Mouse (Mus musculus) lung, embryonic 15.5 days (tissue): ENCODE measurements around the gene Wdr95. TPM values are rescaled to one million over a fixed set of nuclear protein-coding genes. Genes with fewer than 3 reads are reported as not detected.
A peak's percentile ranks its signal among the peaks of the same experiment; 100 is the strongest.

Experiments
- ATAC-seq: fragments of 200-750 bp; cut with Nextera tagmentation; 2 replicates; pipeline ENCODE4 v1.8.0; 2017; ENCODE audit warnings: moderate number of reproducible peaks, borderline replicate concordance; ENCODE audit not compliant: low FRiP score, low TSS enrichment; ENCODE audit errors: extremely low read depth
- H3K27ac ChIP-seq: fragments of 300-500 bp; sonication (generic); 2 replicates; pipeline ENCODE4 v1.5.1; 2015; ENCODE audit warnings: moderate library complexity, mild to moderate bottlenecking, inconsistent platforms
- H3K27me3 ChIP-seq: fragments of 300-500 bp; sonication (generic); 2 replicates; pipeline ENCODE4 v1.6.1; 2015; ENCODE audit warnings: inconsistent platforms
- H3K36me3 ChIP-seq: fragments of 300-500 bp; sonication (generic); 2 replicates; pipeline ENCODE4 v1.6.1; 2015; ENCODE audit warnings: inconsistent platforms
- H3K4me1 ChIP-seq: fragments of 300-500 bp; sonication (generic); 2 replicates; pipeline ENCODE4 v1.6.1; 2015; ENCODE audit warnings: inconsistent platforms
- H3K4me2 ChIP-seq: fragments of 300-500 bp; sonication (generic); 2 replicates; pipeline ENCODE4 v1.6.1; 2015; ENCODE audit warnings: inconsistent platforms, mild to moderate bottlenecking, moderate library complexity
- H3K4me3 ChIP-seq: fragments of 300-500 bp; sonication (generic); 2 replicates; pipeline ENCODE4 v1.5.1; 2015; ENCODE audit warnings: mild to moderate bottlenecking, inconsistent platforms
- H3K9ac ChIP-seq: fragments of 300-500 bp; sonication (generic); 2 replicates; pipeline ENCODE4 v1.6.1; 2015; ENCODE audit warnings: inconsistent platforms
- H3K9me3 ChIP-seq: fragments of 300-500 bp; sonication (generic); 2 replicates; pipeline ENCODE4 v1.6.1; 2016; ENCODE audit warnings: inconsistent platforms
- WGBS: fragments of 180-500 bp; shearing (Covaris S2); methylation state at CpG from one replicate; pipeline ENCODE4 v1.1.7; 2015; 5-methylcytosine and 5-hydroxymethylcytosine counted together
- polyA plus RNA-seq: library from polyadenylated mRNA; unstranded; fragments of >200 nt; fragmentation: Nextera tagmentation; extraction: Ambion mirVana; gene quantifications from 2 replicates; pipeline ENCODE4 v1.2.1, GENCODE M21; 2015

Wdr95 gene
- polyA plus RNA-seq, 1 experiment from 2014 or later = 0.26 TPM

- Histone ChIP-seq H3K36me3 (no peaks in the 10 kb centered on the region), H3K27ac (no peak overlapping the region), H3K9ac (no peak overlapping the region), H3K4me1 (no peaks in the 10 kb centered on the region), H3K4me3 (no peak overlapping the region), H3K27me3 (no peaks in the 10 kb centered on the region), H3K9me3 (no peaks in the 10 kb centered on the region), H3K4me2 (no peak overlapping the region)
- ATAC-seq = no peak
- WGBS = 34% methylated on average over 9 of the region's 9 CpGs
Measured at GRCm38 (mm10) chr5:149552742-149553141, 24.3 kb downstream of the Wdr95 start.

- H3K9ac ChIP-seq = no peak overlapping the region
- no peaks in the 10 kb centered on the region for H3K9me3 ChIP-seq
- ATAC-seq = no peak
- no peaks in the 10 kb centered on the region for H3K4me1 ChIP-seq
- no peaks in the 10 kb centered on the region for H3K27me3 ChIP-seq
- H3K4me2 ChIP-seq = no peak overlapping the region
- H3K4me3 ChIP-seq = no peak overlapping the region
- WGBS = 87% methylated on average over 11 of the region's 11 CpGs
- no peak overlapping the region for H3K27ac ChIP-seq
- H3K36me3 ChIP-seq = no peaks in the 10 kb centered on the region
Measured at GRCm38 (mm10) chr5:149553373-149553772, 24.9 kb downstream of the Wdr95 start.

GRCm38 (mm10) chr5:149554397-149554796, 25.9 kb downstream of the Wdr95 start:
- Histone ChIP-seq H3K27me3 (no peaks in the 10 kb centered on the region), H3K9me3 (no peaks in the 10 kb centered on the region), H3K9ac (no peak overlapping the region), H3K4me3 (no peak overlapping the region), H3K27ac (no peak overlapping the region), H3K4me2 (no peak overlapping the region), H3K36me3 (no peaks in the 10 kb centered on the region), H3K4me1 (no peaks in the 10 kb centered on the region)
- no peak for ATAC-seq
- 84% methylated on average over 8 of the region's 8 CpGs for WGBS

GRCm38 (mm10) chr5:149560903-149561588, 32.6 kb downstream of the Wdr95 start:
- no peak overlapping the region for H3K4me2 ChIP-seq
- H3K4me1 ChIP-seq = no peaks in the 10 kb centered on the region
- H3K9ac ChIP-seq = no peak overlapping the region
- no peak overlapping the region for H3K4me3 ChIP-seq
- no peaks in the 10 kb centered on the region for H3K9me3 ChIP-seq
- H3K27ac ChIP-seq = no peak overlapping the region
- no peaks in the 10 kb centered on the region for H3K36me3 ChIP-seq
- no peak for ATAC-seq
- WGBS = 42% methylated on average over 11 of the region's 11 CpGs
- no peaks in the 10 kb centered on the region for H3K27me3 ChIP-seq

- H3K4me2 ChIP-seq = no peak overlapping the region
- 59% methylated on average over 11 of the region's 11 CpGs for WGBS
Measured at GRCm38 (mm10) chr5:149566026-149566425, 37.5 kb downstream of the Wdr95 start.

GRCm38 (mm10) chr5:149566957-149567356, 38.5 kb downstream of the Wdr95 start:
- no peak for ATAC-seq
- H3K36me3 ChIP-seq = no peaks in the 10 kb centered on the region
- 67% methylated on average over 5 of the region's 5 CpGs for WGBS
- H3K4me1 ChIP-seq = peaks cover 7% of the 10 kb centered on the region; the same call in 1 of the 2 replicates
- H3K9me3 ChIP-seq = no peaks in the 10 kb centered on the region
- H3K27me3 ChIP-seq = no peaks in the 10 kb centered on the region
- no peak overlapping the region for H3K27ac ChIP-seq
- H3K4me3 ChIP-seq = no peak overlapping the region
- no peak overlapping the region for H3K4me2 ChIP-seq
- H3K9ac ChIP-seq = no peak overlapping the region

More at GRCm38 (mm10) chr5:149566026-149566425, 37.5 kb downstream of the Wdr95 start:
- Histone ChIP-seq H3K9ac (no peak overlapping the region), H3K4me3 (no peak overlapping the region), H3K9me3 (no peaks in the 10 kb centered on the region), H3K27me3 (no peaks in the 10 kb centered on the region), H3K36me3 (no peaks in the 10 kb centered on the region), H3K4me1 (peaks cover 7% of the 10 kb centered on the region; the same call in 1 of the 2 replicates), H3K27ac (no peak overlapping the region)
- ATAC-seq = no peak

GRCm38 (mm10) chr5:149568993-149569392, 40.5 kb downstream of the Wdr95 start:
- Histone ChIP-seq H3K4me2 (no peak overlapping the region; the same call in 1 of the 2 replicates), H3K4me3 (no peak overlapping the region), H3K27me3 (no peaks in the 10 kb centered on the region), H3K9me3 (no peaks in the 10 kb centered on the region), H3K9ac (no peak overlapping the region), H3K36me3 (no peaks in the 10 kb centered on the region), H3K27ac (no peak overlapping the region), H3K4me1 (peaks cover 7% of the 10 kb centered on the region; the same call in 1 of the 2 replicates)
- ATAC-seq = peak; percentile 50; the same call in 1 of the 2 replicates
- WGBS = 48% methylated on average over 13 of the region's 13 CpGs

- H3K27me3 ChIP-seq = no peaks in the 10 kb centered on the region
- no peaks in the 10 kb centered on the region for H3K9me3 ChIP-seq
- no peak overlapping the region for H3K4me3 ChIP-seq
- H3K9ac ChIP-seq = no peak overlapping the region
- ATAC-seq = no peak
- no peaks in the 10 kb centered on the region for H3K36me3 ChIP-seq
- no peaks in the 10 kb centered on the region for H3K4me1 ChIP-seq
- H3K4me2 ChIP-seq = no peak overlapping the region
- H3K27ac ChIP-seq = no peak overlapping the region
- WGBS = 31% methylated on average over 10 of the region's 10 CpGs
Measured at GRCm38 (mm10) chr5:149576977-149577376, 48.5 kb downstream of the Wdr95 start.

GRCm38 (mm10) chr5:149577449-149577848, 49.0 kb downstream of the Wdr95 start:
- Histone ChIP-seq H3K27me3 (no peaks in the 10 kb centered on the region), H3K4me3 (no peak overlapping the region), H3K9ac (no peak overlapping the region), H3K9me3 (no peaks in the 10 kb centered on the region), H3K4me1 (no peaks in the 10 kb centered on the region), H3K36me3 (no peaks in the 10 kb centered on the region), H3K27ac (no peak overlapping the region), H3K4me2 (no peak overlapping the region)
- WGBS = 34% methylated on average over 10 of the region's 10 CpGs
- no peak for ATAC-seq

GRCm38 (mm10) chr5:149582642-149583262, 54.3 kb downstream of the Wdr95 start:
- Histone ChIP-seq H3K4me2 (no peak overlapping the region), H3K27ac (no peak overlapping the region), H3K4me3 (no peak overlapping the region), H3K27me3 (no peaks in the 10 kb centered on the region), H3K36me3 (no peaks in the 10 kb centered on the region), H3K9ac (no peak overlapping the region), H3K4me1 (peaks cover 3% of the 10 kb centered on the region; the same call in 1 of the 2 replicates), H3K9me3 (no peaks in the 10 kb centered on the region)
- no peak for ATAC-seq
- 37% methylated on average over 5 of the region's 5 CpGs for WGBS

- Histone ChIP-seq H3K9ac (no peak overlapping the region), H3K36me3 (no peaks in the 10 kb centered on the region), H3K4me1 (peaks cover 4% of the 10 kb centered on the region; the same call in 1 of the 2 replicates), H3K27ac (no peak overlapping the region), H3K4me2 (no peak overlapping the region), H3K9me3 (no peaks in the 10 kb centered on the region), H3K4me3 (no peak overlapping the region), H3K27me3 (no peaks in the 10 kb centered on the region)
- WGBS = 35% methylated on average over 8 of the region's 8 CpGs
- no peak for ATAC-seq
Measured at GRCm38 (mm10) chr5:149583507-149583906, 55.0 kb downstream of the Wdr95 start.

GRCm38 (mm10) chr5:149584154-149584655, 55.7 kb downstream of the Wdr95 start:
- peak; percentile 65; the same call in 1 of the 2 replicates for ATAC-seq
- H3K4me2 ChIP-seq = no peak overlapping the region
- H3K4me3 ChIP-seq = no peak overlapping the region
- H3K4me1 ChIP-seq = peaks cover 6% of the 10 kb centered on the region; the same call in 1 of the 2 replicates
- H3K36me3 ChIP-seq = no peaks in the 10 kb centered on the region
- H3K27me3 ChIP-seq = no peaks in the 10 kb centered on the region
- 34% methylated on average over 8 of the region's 8 CpGs for WGBS
- H3K27ac ChIP-seq = no peak overlapping the region
- H3K9ac ChIP-seq = no peak overlapping the region
- no peaks in the 10 kb centered on the region for H3K9me3 ChIP-seq
